Mouse (Mus musculus) hindbrain, embryonic 15.5 days (tissue): ENCODE results near the gene Arhgap23. TPM values are rescaled to one million over a fixed set of nuclear protein-coding genes. Genes with fewer than 3 reads are reported as not detected.

Experiments used
- ATAC-seq: fragments of 200-750 bp; cut with Nextera tagmentation; 2 replicates; pipeline ENCODE4 v1.8.0; 2017; ENCODE audit warnings: low read depth, moderate number of reproducible peaks, moderate TSS enrichment; ENCODE audit not compliant: low FRiP score
- H3K27ac ChIP-seq: fragments of 300-500 bp; sonication (generic); replicated peaks from 2 replicates; pipeline ENCODE4 v1.5.1; 2015; ENCODE audit warnings: mild to moderate bottlenecking, inconsistent platforms
- H3K27me3 ChIP-seq: fragments of 300-500 bp; sonication (generic); 2 replicates; pipeline ENCODE4 v1.6.1; 2015; ENCODE audit warnings: control low read depth, inconsistent platforms
- H3K36me3 ChIP-seq: fragments of 300-500 bp; sonication (generic); 2 replicates; pipeline ENCODE4 v1.6.1; 2015; ENCODE audit warnings: control low read depth, inconsistent platforms
- H3K4me1 ChIP-seq: fragments of 300-500 bp; sonication (generic); replicated peaks from 2 replicates; pipeline ENCODE4 v1.6.1; 2015; ENCODE audit warnings: control low read depth, inconsistent platforms
- H3K4me2 ChIP-seq: fragments of 300-500 bp; sonication (generic); 2 replicates; pipeline ENCODE4 v1.6.1; 2015; ENCODE audit warnings: moderate library complexity, mild to moderate bottlenecking, inconsistent platforms
- H3K4me3 ChIP-seq: fragments of 300-500 bp; sonication (generic); 2 replicates; pipeline ENCODE4 v1.5.1; 2015; ENCODE audit warnings: mild to moderate bottlenecking, inconsistent platforms
- H3K9ac ChIP-seq: fragments of 300-500 bp; sonication (generic); 2 replicates; pipeline ENCODE4 v1.6.1; 2015; ENCODE audit warnings: inconsistent platforms
- H3K9me3 ChIP-seq: fragments of 300-500 bp; sonication (generic); 2 replicates; pipeline ENCODE4 v1.6.1; 2016; ENCODE audit warnings: control low read depth, inconsistent platforms
- WGBS: fragments of 180-500 bp; shearing (Covaris S2); methylation state at CpG from one replicate; pipeline ENCODE4 v1.1.7; 2015; 5-methylcytosine and 5-hydroxymethylcytosine counted together
- polyA plus RNA-seq: library from polyadenylated mRNA; unstranded; fragments of >200 nt; fragmentation: Nextera tagmentation; extraction: Ambion mirVana; gene quantifications from 2 replicates; pipeline ENCODE4 v1.2.1, GENCODE M21; 2015

The Arhgap23 gene
- polyA plus RNA-seq, 1 experiment from 2014 or later: 10.1 TPM

DNA sequence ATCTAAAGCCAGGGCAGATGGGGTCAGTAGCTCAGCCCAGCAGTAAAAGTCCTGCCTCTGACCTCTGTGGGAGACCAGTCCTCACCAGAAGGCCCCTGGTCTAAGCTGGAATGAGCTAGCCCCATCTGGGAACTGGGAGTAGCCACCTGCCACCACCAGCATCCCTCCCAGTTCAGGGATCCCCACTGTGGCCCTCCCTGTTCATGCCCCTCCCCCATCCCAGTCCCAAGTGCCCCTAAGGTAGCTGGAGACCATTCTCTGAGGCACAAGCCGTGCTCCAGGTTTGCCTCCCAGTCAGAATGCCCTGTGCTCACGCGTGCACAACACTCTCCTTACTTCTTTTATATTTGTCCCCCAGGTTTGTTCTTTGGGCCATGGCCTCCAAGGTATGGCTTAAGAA, 97.7 kb downstream of the Arhgap23 start:
- peaks cover 30% of the 10 kb centered on the region for H3K36me3 ChIP-seq
- no peak overlapping the region for H3K4me3 ChIP-seq
- no peak overlapping the region for H3K9ac ChIP-seq
- H3K27me3 ChIP-seq: no peaks in the 10 kb centered on the region
- no peaks in the 10 kb centered on the region for H3K9me3 ChIP-seq
- H3K27ac ChIP-seq: no peak overlapping the region
- H3K4me1 ChIP-seq: peaks cover 23% of the 10 kb centered on the region
- no peak for ATAC-seq
- WGBS: 71% methylated on average over 3 of the region's 3 CpGs
- no peak overlapping the region for H3K4me2 ChIP-seq

DNA sequence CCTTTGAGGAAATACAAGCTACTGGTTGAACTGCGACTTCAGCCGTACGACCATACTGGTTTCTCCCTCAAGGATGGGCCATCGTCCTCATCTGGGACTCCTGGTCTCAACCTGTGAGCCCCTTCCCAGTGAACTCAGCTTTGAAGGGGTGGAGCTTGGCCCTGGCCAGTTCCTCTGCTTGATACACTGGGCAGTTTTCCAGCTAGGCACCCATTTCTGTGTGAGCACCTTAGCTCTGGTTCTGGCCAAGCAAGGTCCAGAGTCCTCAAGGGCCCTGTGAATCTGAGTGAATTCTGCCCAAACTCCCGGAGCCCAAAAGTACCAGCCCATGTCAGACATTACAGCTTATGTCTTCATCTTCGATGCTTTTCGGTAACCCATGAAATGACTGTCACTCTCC, 105.2 kb downstream of the Arhgap23 start:
- ATAC-seq: no peak
- Histone ChIP-seq H3K27ac (no peak overlapping the region), H3K9ac (no peak overlapping the region), H3K4me2 (no peak overlapping the region), H3K27me3 (no peaks in the 10 kb centered on the region), H3K36me3 (peaks cover 69% of the 10 kb centered on the region), H3K4me1 (peaks cover 15% of the 10 kb centered on the region), H3K4me3 (no peak overlapping the region), H3K9me3 (no peaks in the 10 kb centered on the region)
- 93% methylated on average over 7 of the region's 7 CpGs for WGBS

DNA sequence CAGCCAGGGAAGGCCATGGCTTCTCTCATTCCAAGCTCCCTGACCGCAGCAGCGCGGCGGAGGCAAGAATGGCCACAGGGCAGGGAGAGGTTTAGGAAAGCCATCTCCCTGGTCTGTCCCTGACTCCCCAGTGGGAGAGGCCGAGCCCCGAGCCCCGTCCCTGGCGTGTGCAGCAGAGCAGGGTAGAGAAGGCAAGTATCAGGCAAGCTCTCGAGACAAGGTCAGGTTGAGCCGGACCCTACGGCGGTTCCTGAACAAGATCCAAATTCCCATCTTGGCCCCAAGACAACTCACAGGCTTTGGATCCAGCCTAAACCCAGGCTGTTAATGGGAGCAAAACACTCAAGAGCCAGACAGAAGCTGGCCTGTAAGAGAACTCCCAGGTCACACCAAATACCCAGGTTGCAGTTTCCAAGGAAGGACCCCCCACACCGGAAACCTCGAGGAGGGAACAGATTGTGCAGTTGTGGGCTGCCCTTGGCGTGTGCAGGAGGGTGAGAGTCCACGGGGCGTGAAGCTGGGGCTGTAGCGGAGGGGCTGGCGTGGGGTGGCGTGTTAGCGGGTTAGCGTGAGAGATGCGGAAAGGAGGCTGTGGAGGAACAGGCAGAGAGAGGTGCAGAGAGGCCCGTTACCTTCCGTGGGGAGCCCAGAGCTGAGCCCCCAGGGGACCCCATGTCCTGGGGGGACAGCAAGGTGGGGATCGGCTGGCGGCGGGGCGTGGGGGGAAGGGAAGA, 106.6 kb downstream of the Arhgap23 start:
- Histone ChIP-seq H3K9me3 (no peaks in the 10 kb centered on the region), H3K4me1 (peaks cover 15% of the 10 kb centered on the region), H3K9ac (no peak overlapping the region), H3K36me3 (peaks cover 69% of the 10 kb centered on the region), H3K27ac (no peak overlapping the region), H3K4me3 (no peak overlapping the region), H3K27me3 (no peaks in the 10 kb centered on the region), H3K4me2 (no peak overlapping the region)
- WGBS: 85% methylated on average over 29 of the region's 29 CpGs
- no peak for ATAC-seq

DNA sequence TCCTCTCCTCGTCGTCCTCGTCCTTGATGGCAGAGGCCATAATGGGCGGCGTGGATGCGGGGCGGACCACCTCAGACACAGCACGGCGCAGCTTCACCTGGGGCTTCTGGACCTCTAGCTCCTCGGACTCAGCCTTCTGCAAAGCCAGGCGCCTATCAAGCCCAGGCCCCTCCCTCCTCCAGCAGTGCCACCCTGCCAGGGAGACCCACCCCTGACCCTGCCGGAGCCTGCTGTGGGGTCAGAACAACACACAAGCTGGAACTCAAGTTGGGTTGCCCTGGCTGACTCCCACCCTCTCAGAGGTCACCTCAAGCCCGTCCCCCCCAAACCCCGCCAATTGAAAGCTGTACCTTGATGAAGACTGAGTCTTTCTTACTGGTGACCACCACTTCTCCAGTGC, 107.8 kb downstream of the Arhgap23 start:
- H3K9ac ChIP-seq: no peak overlapping the region
- no peak overlapping the region for H3K27ac ChIP-seq
- peaks cover 15% of the 10 kb centered on the region for H3K4me1 ChIP-seq
- H3K4me3 ChIP-seq: no peak overlapping the region
- no peak for ATAC-seq
- H3K36me3 ChIP-seq: peaks cover 61% of the 10 kb centered on the region
- H3K4me2 ChIP-seq: no peak overlapping the region
- no peaks in the 10 kb centered on the region for H3K9me3 ChIP-seq
- WGBS: 83% methylated on average over 13 of the region's 14 CpGs
- H3K27me3 ChIP-seq: no peaks in the 10 kb centered on the region

DNA sequence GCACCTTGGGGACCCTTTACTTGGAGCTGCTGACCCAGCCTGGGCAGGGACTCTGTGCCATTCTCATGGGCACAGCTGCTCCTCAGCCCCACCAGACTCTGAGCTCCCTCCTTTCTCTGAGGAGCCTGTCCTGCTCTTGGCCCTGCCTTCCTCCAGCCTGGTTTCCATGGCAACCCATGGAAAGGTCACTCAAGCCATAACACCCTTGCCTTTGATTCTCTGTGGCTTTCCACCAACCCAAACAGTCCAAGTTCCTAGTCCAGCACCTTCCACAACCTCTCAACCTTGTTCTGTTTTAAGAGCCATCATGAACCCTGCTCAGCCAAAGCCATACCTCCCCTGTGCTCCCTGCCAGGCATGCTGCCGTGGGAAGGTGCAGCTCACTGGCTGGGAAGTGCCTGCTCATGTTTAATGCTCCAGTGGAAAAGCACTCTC, 108.5 kb downstream of the Arhgap23 start:
- Histone ChIP-seq H3K4me2 (no peak overlapping the region), H3K36me3 (peaks cover 57% of the 10 kb centered on the region), H3K27ac (peak overlapping the region; percentile 60), H3K4me1 (peaks cover 15% of the 10 kb centered on the region), H3K9me3 (no peaks in the 10 kb centered on the region), H3K4me3 (no peak overlapping the region), H3K9ac (no peak overlapping the region), H3K27me3 (no peaks in the 10 kb centered on the region)
- 0 out of 2 replicates have a peak, but pooled peaks have one; percentile 16 for ATAC-seq
- WGBS: 4% methylated on average over 1 of the region's 1 CpGs

DNA sequence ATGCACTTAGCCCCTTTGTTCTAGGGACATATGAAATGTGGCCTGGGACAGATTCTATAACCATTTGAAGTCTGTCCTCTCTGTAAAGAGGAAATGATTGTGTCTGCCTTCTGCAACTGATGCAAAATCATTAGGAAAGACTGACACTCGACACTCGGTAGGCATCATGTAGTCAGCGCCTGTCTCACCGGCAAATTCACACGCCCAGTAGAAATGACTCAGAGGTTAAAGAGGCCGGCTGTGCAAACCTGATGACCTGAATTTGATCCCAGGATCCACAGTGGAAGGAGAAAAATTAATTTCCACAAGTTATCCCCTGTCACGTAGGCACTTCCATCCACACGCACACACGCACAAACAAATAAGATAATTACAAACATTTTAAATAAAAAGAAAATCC, 109.0 kb downstream of the Arhgap23 start:
- peaks cover 57% of the 10 kb centered on the region for H3K36me3 ChIP-seq
- no peak overlapping the region for H3K4me2 ChIP-seq
- H3K27me3 ChIP-seq: no peaks in the 10 kb centered on the region
- H3K4me3 ChIP-seq: no peak overlapping the region
- peak overlapping the region; percentile 60 for H3K27ac ChIP-seq
- H3K9me3 ChIP-seq: no peaks in the 10 kb centered on the region
- H3K9ac ChIP-seq: no peak overlapping the region
- WGBS: 58% methylated on average over 9 of the region's 9 CpGs
- ATAC-seq: no peak
- H3K4me1 ChIP-seq: peaks cover 15% of the 10 kb centered on the region

DNA sequence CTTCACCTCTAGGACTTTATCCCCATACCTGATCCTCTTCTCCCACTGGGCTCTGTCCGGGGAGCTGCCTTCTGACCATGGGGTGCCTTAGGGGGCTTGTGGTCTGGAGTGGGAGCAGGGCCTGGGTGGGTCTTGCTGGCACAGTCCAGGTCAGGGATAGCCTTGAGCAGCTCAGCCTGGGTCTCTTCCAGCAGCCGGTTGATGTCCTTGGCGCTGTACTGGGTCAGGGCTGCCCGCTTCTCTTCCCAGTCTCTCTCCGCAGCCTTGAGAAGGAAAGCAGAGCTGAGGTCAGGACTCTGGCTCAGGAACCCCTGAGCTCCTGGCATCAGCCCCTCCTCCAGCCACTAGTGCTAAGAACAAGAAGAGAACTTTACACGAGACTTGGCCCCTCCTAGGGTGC, 110.0 kb downstream of the Arhgap23 start:
- WGBS: 87% methylated on average over 6 of the region's 6 CpGs
- no peaks in the 10 kb centered on the region for H3K27me3 ChIP-seq
- no peak for ATAC-seq
- peaks cover 15% of the 10 kb centered on the region for H3K4me1 ChIP-seq
- peaks cover 57% of the 10 kb centered on the region for H3K36me3 ChIP-seq
- H3K9ac ChIP-seq: no peak overlapping the region
- H3K4me3 ChIP-seq: no peak overlapping the region
- H3K27ac ChIP-seq: no peak overlapping the region
- H3K4me2 ChIP-seq: no peak overlapping the region
- no peaks in the 10 kb centered on the region for H3K9me3 ChIP-seq

DNA sequence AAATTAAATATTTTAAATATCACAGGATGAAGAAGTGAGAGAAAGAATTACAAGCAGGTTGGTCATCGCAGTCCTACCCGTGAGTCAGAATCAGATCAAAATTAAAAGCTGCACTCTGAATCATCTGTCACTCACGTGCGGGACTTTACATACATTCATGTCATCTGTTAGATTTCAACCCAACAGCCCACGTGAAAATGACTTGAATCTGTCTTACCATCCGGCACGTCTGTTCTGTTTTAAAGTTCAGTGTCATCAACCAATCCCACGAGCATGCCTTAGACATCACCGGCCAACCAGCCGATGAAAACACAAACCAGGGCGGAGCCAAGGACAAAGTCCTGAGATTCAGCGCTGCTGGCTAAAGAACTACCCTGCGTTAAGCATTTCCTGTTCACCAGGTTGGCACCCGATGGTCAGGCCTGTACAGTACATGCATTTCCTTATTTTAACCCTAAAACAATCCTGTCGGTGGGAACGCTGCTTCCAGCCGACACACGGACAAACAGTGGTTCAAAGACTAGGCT, 113.0 kb downstream of the Arhgap23 start:
- 81% methylated on average over 18 of the region's 18 CpGs for WGBS
- ATAC-seq: no peak
- no peak overlapping the region for H3K27ac ChIP-seq
- no peaks in the 10 kb centered on the region for H3K9me3 ChIP-seq
- no peak overlapping the region for H3K4me2 ChIP-seq
- peaks cover 33% of the 10 kb centered on the region for H3K36me3 ChIP-seq
- no peak overlapping the region for H3K4me3 ChIP-seq
- peaks cover 30% of the 10 kb centered on the region for H3K4me1 ChIP-seq
- peaks cover 7% of the 10 kb centered on the region for H3K27me3 ChIP-seq
- no peak overlapping the region for H3K9ac ChIP-seq

DNA sequence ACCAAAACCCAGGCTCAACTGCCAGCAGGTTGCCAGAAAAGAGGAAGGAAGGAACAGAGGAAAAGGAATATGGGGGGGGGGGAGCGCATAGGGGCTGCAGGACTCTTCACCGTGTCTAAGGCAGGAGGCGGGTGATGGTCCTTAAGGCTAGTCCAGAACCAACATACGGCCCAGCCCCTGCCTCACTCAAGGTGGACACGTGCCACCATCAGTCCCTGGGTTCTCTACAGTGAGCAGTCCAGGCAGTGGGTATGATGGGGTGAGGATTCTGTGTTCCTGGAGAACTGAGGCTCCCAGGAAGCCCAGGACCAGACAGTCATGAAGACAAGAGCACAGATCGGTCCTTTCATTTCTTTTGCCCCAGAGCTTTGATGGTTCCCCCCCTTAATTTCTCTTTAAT, 114.7 kb downstream of the Arhgap23 start:
- Histone ChIP-seq H3K36me3 (peaks cover 37% of the 10 kb centered on the region), H3K4me2 (no peak overlapping the region), H3K4me3 (no peak overlapping the region), H3K9ac (no peak overlapping the region), H3K27ac (no peak overlapping the region), H3K9me3 (no peaks in the 10 kb centered on the region), H3K4me1 (peaks cover 29% of the 10 kb centered on the region), H3K27me3 (peaks cover 20% of the 10 kb centered on the region)
- WGBS: 89% methylated on average over 6 of the region's 6 CpGs
- no peak for ATAC-seq

DNA sequence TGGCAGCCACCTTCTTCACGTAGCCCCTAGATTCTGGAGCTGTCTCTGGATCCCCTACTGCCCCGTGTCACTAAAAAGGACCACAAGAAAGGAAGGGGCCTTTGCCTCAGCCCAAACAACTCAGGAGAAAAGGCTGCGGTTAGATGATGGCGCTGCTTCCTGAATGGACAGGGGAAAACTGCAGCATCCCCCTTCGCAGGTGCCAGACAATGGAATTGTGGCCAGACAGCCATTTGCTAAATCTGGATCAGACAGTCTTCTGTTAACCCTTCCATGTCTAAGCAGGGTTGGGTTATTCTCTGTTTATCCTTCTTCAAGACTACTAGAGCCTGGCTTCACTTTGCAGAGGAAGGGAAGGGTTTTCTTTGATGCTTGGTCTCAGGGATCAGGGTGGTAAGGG, 115.6 kb downstream of the Arhgap23 start:
- H3K9ac ChIP-seq: no peak overlapping the region
- peaks cover 28% of the 10 kb centered on the region for H3K27me3 ChIP-seq

DNA sequence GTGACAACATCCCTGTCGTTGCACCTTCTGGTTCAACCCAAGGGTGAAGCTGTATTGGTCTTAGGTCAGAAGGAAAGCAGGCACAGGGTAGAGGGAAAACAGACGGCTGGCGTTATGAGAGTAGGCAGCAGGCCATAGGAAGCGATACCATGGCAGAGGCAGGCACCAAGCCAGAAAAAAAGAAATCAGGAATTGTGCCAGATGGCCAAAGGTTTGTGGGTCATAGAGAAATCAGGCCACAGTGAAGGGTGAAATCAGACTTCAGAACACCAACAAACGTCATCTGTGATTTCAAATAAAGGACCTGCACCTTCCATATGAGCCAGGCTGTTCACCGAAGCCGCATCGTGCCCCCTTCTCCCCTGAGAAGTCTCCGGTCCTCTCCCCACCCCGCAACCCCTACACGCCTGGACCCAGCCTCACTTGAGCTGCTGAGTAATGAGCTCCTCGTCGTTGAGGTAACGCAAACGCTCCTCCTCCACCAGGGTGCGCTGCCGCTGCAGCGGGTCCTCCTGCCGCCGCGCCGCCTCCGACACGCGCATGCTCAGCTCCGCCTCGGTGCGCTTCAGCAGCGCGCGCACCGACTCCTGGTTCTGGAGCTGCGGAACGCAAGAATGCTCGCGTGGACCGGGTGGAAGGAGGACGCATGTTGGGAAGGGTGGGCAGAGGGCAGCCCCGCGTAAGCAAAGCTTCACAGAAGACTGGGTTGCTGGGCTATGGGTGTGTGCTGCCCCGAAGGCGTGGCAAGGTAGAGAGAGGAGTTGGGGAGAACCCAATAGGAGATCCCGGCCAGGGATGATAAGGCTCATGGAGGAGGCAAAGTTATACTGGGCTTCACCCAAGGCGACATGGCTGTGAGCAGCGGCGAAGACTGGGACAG, 116.3 kb downstream of the Arhgap23 start:
- Histone ChIP-seq H3K27me3 (peaks cover 34% of the 10 kb centered on the region), H3K4me2 (peak overlapping the region; percentile 53), H3K36me3 (peaks cover 29% of the 10 kb centered on the region), H3K9ac (no peak overlapping the region), H3K4me1 (peaks cover 37% of the 10 kb centered on the region), H3K27ac (peak overlapping the region; percentile 55), H3K4me3 (peak overlapping the region; percentile 27), H3K9me3 (no peaks in the 10 kb centered on the region)
- WGBS: 7% methylated on average over 46 of the region's 46 CpGs
- ATAC-seq: peak; percentile 63

More for the DNA sequence above, 115.6 kb downstream of the Arhgap23 start:
- no peak overlapping the region for H3K4me3 ChIP-seq
- peaks cover 32% of the 10 kb centered on the region for H3K4me1 ChIP-seq
- H3K27ac ChIP-seq: no peak overlapping the region
- no peaks in the 10 kb centered on the region for H3K9me3 ChIP-seq
- WGBS: 60% methylated on average over 5 of the region's 5 CpGs
- no peak overlapping the region for H3K4me2 ChIP-seq
- H3K36me3 ChIP-seq: peaks cover 34% of the 10 kb centered on the region
- no peak for ATAC-seq

DNA sequence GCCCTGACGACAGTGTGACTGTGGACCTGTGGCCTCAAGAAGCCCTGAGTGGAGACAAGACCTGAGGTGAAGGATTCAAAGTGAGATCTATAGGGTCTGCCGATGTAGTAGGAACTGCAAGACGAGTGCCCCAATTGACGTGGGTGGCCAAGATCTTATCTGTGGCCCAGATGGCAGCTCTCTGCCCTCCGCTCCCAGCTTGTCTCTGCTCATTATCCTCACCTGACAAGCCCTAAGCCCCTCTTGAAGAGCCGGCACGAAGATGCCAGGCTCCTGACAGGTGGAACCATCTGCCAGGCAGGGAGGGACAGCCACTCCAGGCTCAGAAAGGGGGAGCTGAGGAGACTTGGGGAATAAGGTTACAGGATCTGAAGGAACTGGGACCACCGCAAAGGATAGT, 117.0 kb downstream of the Arhgap23 start:
- peaks cover 29% of the 10 kb centered on the region for H3K36me3 ChIP-seq
- H3K4me1 ChIP-seq: peaks cover 44% of the 10 kb centered on the region
- H3K9me3 ChIP-seq: no peaks in the 10 kb centered on the region
- H3K4me3 ChIP-seq: no peak overlapping the region; the same call in 1 of the 2 replicates
- peak overlapping the region; percentile 55 for H3K27ac ChIP-seq
- 32% methylated on average over 8 of the region's 8 CpGs for WGBS
- peak; percentile 19; the same call in 1 of the 2 replicates for ATAC-seq
- no peak overlapping the region for H3K9ac ChIP-seq
- H3K27me3 ChIP-seq: peaks cover 37% of the 10 kb centered on the region
- H3K4me2 ChIP-seq: peak overlapping the region; percentile 53
